Mouse (Mus musculus) embryonic facial prominence, embryonic 11.5 days (tissue): ENCODE measurements at regions not wholly inside any gene's neighbourhood (a gene's known extent, or its start where the extent isn't known, plus 50 kb on each side); places are given as distances from the start of the nearest gene placed in this dataset.

Source experiments
- ATAC-seq: fragments of 200-750 bp; cut with Nextera tagmentation; replicated peaks from 2 replicates; pipeline ENCODE4 v1.8.0; 2017; ENCODE audit warnings: low read depth; ENCODE audit not compliant: insufficient number of reproducible peaks, low FRiP score, low TSS enrichment
- DNase-seq: peaks from one replicate; pipeline ENCODE4 v3.0.0-alpha.2; 2015; ENCODE audit warnings: low spot score
- H3K27ac ChIP-seq: fragments of 300-500 bp; sonication (generic); replicated peaks from 2 replicates; pipeline ENCODE4 v1.5.1; 2014; ENCODE audit warnings: mild to moderate bottlenecking, low read depth, low read length, control low read depth
- H3K27me3 ChIP-seq: fragments of 300-500 bp; sonication (generic); 2 replicates; pipeline ENCODE4 v1.6.1; 2014; ENCODE audit warnings: mild to moderate bottlenecking, low read length, moderate library complexity, mixed read lengths; ENCODE audit not compliant: control insufficient read depth, insufficient read depth
- H3K36me3 ChIP-seq: fragments of 300-500 bp; sonication (generic); replicated peaks from 2 replicates; pipeline ENCODE4 v1.6.1; 2014; ENCODE audit warnings: low read depth, mild to moderate bottlenecking, low read length, moderate library complexity, mixed read lengths; ENCODE audit not compliant: control insufficient read depth, insufficient read depth
- H3K4me1 ChIP-seq: fragments of 300-500 bp; sonication (generic); 2 replicates; pipeline ENCODE4 v1.6.1; 2014; ENCODE audit warnings: low read length, mixed read lengths; ENCODE audit not compliant: control insufficient read depth, insufficient read depth
- H3K4me2 ChIP-seq: fragments of 300-500 bp; sonication (generic); 2 replicates; pipeline ENCODE4 v1.6.1; 2014; ENCODE audit warnings: low read depth, mild to moderate bottlenecking, control low read depth, low read length, moderate library complexity
- H3K4me3 ChIP-seq: fragments of 300-500 bp; sonication (generic); 2 replicates; pipeline ENCODE4 v1.5.1; 2014; ENCODE audit warnings: low read depth, low read length, control low read depth
- H3K9ac ChIP-seq: fragments of 300-500 bp; sonication (generic); replicated peaks from 2 replicates; pipeline ENCODE4 v1.6.1; 2014; ENCODE audit warnings: mild to moderate bottlenecking, control low read depth, low read length
- H3K9me3 ChIP-seq: fragments of 300-500 bp; sonication (generic); replicated peaks from 2 replicates; pipeline ENCODE4 v1.6.1; 2016; ENCODE audit warnings: mild to moderate bottlenecking, low read length, inconsistent platforms, mixed read lengths; ENCODE audit not compliant: control insufficient read depth
- WGBS: fragments of 180-500 bp; shearing (Covaris S2); extraction: QIAGEN DNeasy Blood & Tissue Kit; methylation state at CpG from one replicate; pipeline ENCODE4 v1.1.7; 2014; 5-methylcytosine and 5-hydroxymethylcytosine counted together

GRCm38 (mm10) chr7:122886737-122887136 is 78.7 kb upstream of the Rbbp6 start:
- Histone ChIP-seq H3K9me3 (no peaks in the 10 kb centered on the region), H3K9ac (no peak overlapping the region), H3K27me3 (no peaks in the 10 kb centered on the region), H3K27ac (no peak overlapping the region), H3K4me3 (no peak overlapping the region), H3K36me3 (no peaks in the 10 kb centered on the region), H3K4me2 (no peak overlapping the region), H3K4me1 (no peaks in the 10 kb centered on the region)
- DNase-seq, result no peak
- WGBS, result 80% methylated on average over 3 of the region's 3 CpGs
- ATAC-seq, result no peak

- no peaks in the 10 kb centered on the region for H3K36me3 ChIP-seq
- no peak overlapping the region for H3K9ac ChIP-seq
- no peaks in the 10 kb centered on the region for H3K9me3 ChIP-seq
- DNase-seq, result no peak
- H3K27ac ChIP-seq, result no peak overlapping the region
- no peak overlapping the region for H3K4me3 ChIP-seq
- H3K4me2 ChIP-seq, result no peak overlapping the region
- no peaks in the 10 kb centered on the region for H3K27me3 ChIP-seq
- ATAC-seq, result no peak
- WGBS, result 68% methylated on average over 2 of the region's 2 CpGs
- no peaks in the 10 kb centered on the region for H3K4me1 ChIP-seq
These were observed 68.3 kb upstream of the Rbbp6 start for GRCm38 (mm10) chr7:122897148-122897547.

- H3K36me3 ChIP-seq, result no peaks in the 10 kb centered on the region
- H3K9ac ChIP-seq, result no peak overlapping the region
- 85% methylated on average over 5 of the region's 5 CpGs for WGBS
These were observed 59.4 kb upstream of the Rbbp6 start for GRCm38 (mm10) chr7:122906056-122906455.

GRCm38 (mm10) chr7:122909296-122909695 is 56.2 kb upstream of the Rbbp6 start:
- Histone ChIP-seq H3K9me3 (no peaks in the 10 kb centered on the region), H3K4me1 (no peaks in the 10 kb centered on the region), H3K27me3 (no peaks in the 10 kb centered on the region), H3K9ac (no peak overlapping the region), H3K36me3 (no peaks in the 10 kb centered on the region), H3K27ac (no peak overlapping the region), H3K4me2 (no peak overlapping the region), H3K4me3 (no peak overlapping the region)
- no peak for DNase-seq
- 84% methylated on average over 8 of the region's 8 CpGs for WGBS
- ATAC-seq, result no peak

More at GRCm38 (mm10) chr7:122906056-122906455, 59.4 kb upstream of the Rbbp6 start:
- H3K4me2 ChIP-seq, result no peak overlapping the region
- no peak for DNase-seq
- H3K27me3 ChIP-seq, result no peaks in the 10 kb centered on the region
- no peak for ATAC-seq
- H3K4me3 ChIP-seq, result no peak overlapping the region
- H3K4me1 ChIP-seq, result no peaks in the 10 kb centered on the region
- H3K27ac ChIP-seq, result no peak overlapping the region
- H3K9me3 ChIP-seq, result no peaks in the 10 kb centered on the region
